Mouse (Mus musculus): ENCODE results near the gene Lrrk1.

The Lrrk1 gene

DNA sequence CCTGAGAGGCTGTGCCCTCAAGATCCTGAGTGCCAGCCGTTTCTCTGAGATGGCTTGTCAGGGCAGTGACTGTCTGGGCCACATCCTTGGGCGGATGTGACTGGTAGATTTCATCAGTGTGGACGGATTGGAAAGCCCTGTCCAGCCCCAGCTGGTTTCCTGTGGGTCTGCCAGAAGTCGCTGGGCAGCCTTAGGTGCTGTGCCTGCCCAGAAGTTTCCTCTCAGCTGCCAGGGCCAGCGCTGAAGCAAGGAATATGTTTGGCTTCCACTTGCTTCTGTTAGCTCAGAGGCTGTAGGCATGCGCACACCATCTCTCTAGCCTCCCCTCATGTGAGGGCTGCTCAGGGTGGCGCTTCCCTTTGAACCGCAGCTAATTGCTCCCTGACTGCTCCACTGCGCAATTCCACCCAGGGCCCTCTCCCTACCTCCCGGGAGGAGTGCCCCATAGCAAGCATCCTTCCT, 209.0 kb downstream of the Lrrk1 start:
- in situ Hi-C loops (cut with MboI; ENCODE audit: unreplicated experiment in 2 of 2) = no loop called here

DNA sequence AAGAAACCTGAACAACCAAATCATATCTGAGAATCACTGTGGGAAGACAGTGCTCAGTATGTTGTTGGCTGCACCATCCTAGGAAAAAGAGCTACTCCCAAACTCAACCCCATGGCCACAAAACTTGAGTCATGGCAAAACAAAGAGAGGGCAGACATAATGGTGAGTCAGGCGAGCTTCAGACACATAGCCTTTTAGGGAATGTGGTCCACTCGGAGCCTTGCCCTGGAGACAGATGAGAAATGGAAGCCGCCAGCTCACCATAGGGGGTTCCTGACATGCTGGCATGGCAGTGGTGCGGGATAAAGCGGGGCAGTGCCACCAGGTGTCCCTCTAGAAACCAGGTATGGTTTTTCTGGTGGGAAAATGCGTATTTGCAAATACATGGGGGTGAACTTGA, 210.0 kb downstream of the Lrrk1 start:
- in situ Hi-C loops (cut with MboI; ENCODE audit: unreplicated experiment in 2 of 2) = no loop called here

DNA sequence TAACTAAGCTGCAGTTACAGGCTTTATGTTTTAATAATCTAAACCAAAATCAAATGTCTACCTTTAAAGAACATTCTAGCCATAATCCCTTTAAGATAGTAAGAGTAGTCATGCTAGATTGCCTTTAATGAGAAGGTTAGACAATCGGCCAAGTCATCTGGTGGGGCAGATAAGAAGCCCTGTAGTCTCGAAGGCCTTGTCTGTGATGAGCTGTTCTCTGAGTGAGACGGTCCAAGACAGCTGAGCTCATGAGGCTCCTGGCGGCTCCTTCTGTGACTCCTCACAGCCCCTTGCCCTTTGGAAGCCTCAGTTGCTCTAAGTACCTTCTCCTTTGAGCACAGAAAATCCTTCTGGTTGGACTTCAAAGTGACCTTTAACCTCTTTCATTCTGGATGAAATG, 211.2 kb downstream of the Lrrk1 start:
- in situ Hi-C loops (cut with MboI; ENCODE audit: unreplicated experiment in 2 of 2) = no loop called here

All from v-Abl transformed pro-B cells (cell line).